ENCODE assay signal across 12 mouse cellular contexts in genomic region chr16:17647566-17648340, GRCm38 (mm10). TPM values are rescaled to one million over a fixed set of nuclear protein-coding genes. Genes with fewer than 3 reads are reported as not detected.
DNase-seq lines count a peak whose midpoint lies in the region; ATAC-seq lines count a peak whose summit lies in the region.
"Had no signal": no experiment of that assay in that cellular context is flagged by ENCODE, and none has a peak within 500 bp of the region (broad histone marks: within the 10 kb centered on the region; RNA-seq: fewer than 3 reads in every experiment).

No protein-coding gene starts in this region.

- H3K27me3 ChIP-seq in forebrain, embryonic 10.5 days (ENCODE audit: poor library complexity, severe bottlenecking): peaks cover 9% of the 10 kb centered on the region; the same call in 1 of the 2 replicates
- H3K27me3 ChIP-seq in forebrain, embryonic 14.5 days (replicated peaks; ENCODE audit: control insufficient read depth, insufficient read depth, low read length): no peaks in the 10 kb centered on the region
- H3K27me3 ChIP-seq in liver, embryonic 15.5 days: no peaks in the 10 kb centered on the region
- no peaks in the 10 kb centered on the region for H3K27me3 ChIP-seq in liver, embryonic 12.5 days (replicated peaks)
- H3K27me3 ChIP-seq: embryonic facial prominence, embryonic 12.5 days; heart, embryonic 15.5 days had no signal

- H3K9me3 ChIP-seq in forebrain, embryonic 10.5 days: no peaks in the 10 kb centered on the region
- no peaks in the 10 kb centered on the region for H3K9me3 ChIP-seq in forebrain, embryonic 14.5 days (replicated peaks; ENCODE audit: control insufficient read depth, low read length)
- no peaks in the 10 kb centered on the region for H3K9me3 ChIP-seq in liver, embryonic 15.5 days (replicated peaks)
- H3K9me3 ChIP-seq in liver, embryonic 12.5 days (replicated peaks): no peaks in the 10 kb centered on the region
- H3K9me3 ChIP-seq: embryonic facial prominence, embryonic 12.5 days; heart, embryonic 15.5 days had no signal

- 86% methylated on average over 10 of the region's 10 CpGs for WGBS in forebrain, embryonic 10.5 days
- 81% methylated on average over 10 of the region's 10 CpGs for WGBS in forebrain, embryonic 14.5 days
- 91% methylated on average over 10 of the region's 10 CpGs for WGBS in liver, embryonic 15.5 days (ENCODE audit: insufficient replicate concordance)
- WGBS in liver, embryonic 12.5 days (ENCODE audit: insufficient replicate concordance): 82% methylated on average over 10 of the region's 10 CpGs

- ATAC-seq in forebrain, embryonic 14.5 days: no peak
- ATAC-seq in liver, embryonic 15.5 days (ENCODE audit: insufficient read depth): no peak
- no peak for ATAC-seq in liver, embryonic 12.5 days

- DNase-seq in forebrain, embryonic 10.5 days (ENCODE audit: extremely low spot score, low spot score): no peak
- no peak for DNase-seq in forebrain, embryonic 14.5 days (ENCODE audit: low spot score)
- DNase-seq in brain, adult 2 months (ENCODE audit: low read depth, low spot score): peak; percentile 50
- peak; percentile 67 for DNase-seq in cerebellum, postnatal 25 days
- no peak for DNase-seq in frontal cortex, postnatal 25 days (ENCODE audit: low spot score in 2 of 2)
- DNase-seq in left cerebral cortex, postnatal 36 days (ENCODE audit: low spot score in 2 of 2): no peak
- DNase-seq: adrenal gland, postnatal 10 days; lung, postnatal 14 days had no signal

- no peak overlapping the region for H3K27ac ChIP-seq in forebrain, embryonic 10.5 days
- H3K27ac ChIP-seq in forebrain, embryonic 14.5 days (ENCODE audit: low read depth, low read length): no peak overlapping the region
- H3K27ac ChIP-seq in liver, embryonic 15.5 days (replicated peaks): no peak overlapping the region
- H3K27ac ChIP-seq in liver, embryonic 12.5 days: no peak overlapping the region
- H3K27ac ChIP-seq: embryonic facial prominence, embryonic 12.5 days; heart, embryonic 15.5 days had no signal

- peaks cover 22% of the 10 kb centered on the region for H3K4me1 ChIP-seq in forebrain, embryonic 10.5 days
- H3K4me1 ChIP-seq in forebrain, embryonic 14.5 days (ENCODE audit: control insufficient read depth, insufficient read depth, low read length): peaks cover 6% of the 10 kb centered on the region; the same call in 1 of the 2 replicates
- peaks cover 30% of the 10 kb centered on the region for H3K4me1 ChIP-seq in liver, embryonic 15.5 days (replicated peaks)
- peaks cover 34% of the 10 kb centered on the region for H3K4me1 ChIP-seq in liver, embryonic 12.5 days

- no peak overlapping the region for H3K9ac ChIP-seq in forebrain, embryonic 14.5 days (ENCODE audit: low read length)
- no peak overlapping the region for H3K9ac ChIP-seq in liver, embryonic 15.5 days
- H3K9ac ChIP-seq in liver, embryonic 12.5 days: no peak overlapping the region

- no peak overlapping the region for H3K4me2 ChIP-seq in forebrain, embryonic 14.5 days (ENCODE audit: low read length)
- H3K4me2 ChIP-seq in liver, embryonic 15.5 days: 0 out of 2 replicates have a peak overlapping the region, but pooled peaks have one; percentile 94
- H3K4me2 ChIP-seq in liver, embryonic 12.5 days: no peak overlapping the region

- peaks cover 64% of the 10 kb centered on the region for H3K36me3 ChIP-seq in forebrain, embryonic 10.5 days (replicated peaks)
- peaks cover 55% of the 10 kb centered on the region for H3K36me3 ChIP-seq in forebrain, embryonic 14.5 days (ENCODE audit: control insufficient read depth, insufficient read depth, low read length)
- peaks cover 34% of the 10 kb centered on the region for H3K36me3 ChIP-seq in liver, embryonic 15.5 days (replicated peaks)
- H3K36me3 ChIP-seq in liver, embryonic 12.5 days: peaks cover 56% of the 10 kb centered on the region

- intact Hi-C loops in left cerebral cortex, postnatal 36 days (cut with DNase I): loop anchor here (5.0 kb wide), 1 partner anchor 75 kb away; no protein-coding TSS in a partner anchor

- peak overlapping the region; percentile 68; the same call in 1 of the 2 replicates for H3K4me3 ChIP-seq in forebrain, embryonic 10.5 days
- H3K4me3 ChIP-seq in forebrain, embryonic 14.5 days (ENCODE audit: low read depth, low read length): no peak overlapping the region
- H3K4me3 ChIP-seq in liver, embryonic 15.5 days (replicated peaks): no peak overlapping the region
- no peak overlapping the region for H3K4me3 ChIP-seq in liver, embryonic 12.5 days

RNA-seq across cellular contexts. Expression of gene Ccdc74a, which starts 1.5 kb away (rescaled TPM):
- polyA plus RNA-seq in forebrain, embryonic 10.5 days (2016; fragmentation: Nextera tagmentation; extraction: Ambion mirVana): 7.0 and 7.1 TPM in 2 replicates
- 4.8 and 5.7 TPM in 2 replicates for polyA plus RNA-seq in forebrain, embryonic 14.5 days (2014; fragmentation: Nextera tagmentation; extraction: Ambion mirVana)
- polyA plus RNA-seq in liver, embryonic 15.5 days (2015; fragmentation: Nextera tagmentation; extraction: Ambion mirVana): 2.0 and 2.5 TPM in 2 replicates
- polyA plus RNA-seq in liver, embryonic 12.5 days (2016; fragmentation: Nextera tagmentation; extraction: Ambion mirVana): 3.0 and 3.2 TPM in 2 replicates
- total RNA-seq in left cerebral cortex, postnatal 36 days (2021): 10 to 100 TPM; 25.5 to 25.8 TPM

RNA-seq across cellular contexts. Expression of gene Smpd4, which starts 28.6 kb away (rescaled TPM):
- polyA plus RNA-seq in forebrain, embryonic 10.5 days (2016; fragmentation: Nextera tagmentation; extraction: Ambion mirVana): 65.6 and 66.6 TPM in 2 replicates
- polyA plus RNA-seq in forebrain, embryonic 14.5 days (2014; fragmentation: Nextera tagmentation; extraction: Ambion mirVana): 34.3 and 35.7 TPM in 2 replicates
- polyA plus RNA-seq in liver, embryonic 15.5 days (2015; fragmentation: Nextera tagmentation; extraction: Ambion mirVana): 14.0 and 14.3 TPM in 2 replicates
- 31.3 and 31.8 TPM in 2 replicates for polyA plus RNA-seq in liver, embryonic 12.5 days (2016; fragmentation: Nextera tagmentation; extraction: Ambion mirVana)
- total RNA-seq in left cerebral cortex, postnatal 36 days (2021): 10 to 100 TPM; 43.6 to 80.2 TPM

Comparison
In these comparisons a context has a peak if more than half of its experiments do, and no peak if none do; other contexts are left out.
1. DNase-seq: peak in brain, adult 2 months (single experiment) and cerebellum, postnatal 25 days (2 of 2); none in forebrain, embryonic 10.5 days (single experiment), forebrain, embryonic 14.5 days (single experiment), frontal cortex, postnatal 25 days (0 of 2) and left cerebral cortex, postnatal 36 days (0 of 2).